Mouse (Mus musculus) kidney, adult 11 months (tissue): ENCODE measurements at regions not wholly inside any gene's neighbourhood (a gene's known extent, or its start where the extent isn't known, plus 50 kb on each side); places are given as distances from the start of the nearest gene placed in this dataset.

ENCODE experiments used
- DNase-seq: peaks from one replicate; pipeline ENCODE4 v3.0.0; 2022

- peak; percentile 19 for DNase-seq
Measured at GRCm38 (mm10) chr14:76664586-76665508, 108.2 kb upstream of the Serp2 start.

GRCm38 (mm10) chr14:76663816-76664215, 107.1 kb upstream of the Serp2 start:
- no peak for DNase-seq

- no peak for DNase-seq
Measured at GRCm38 (mm10) chr14:76662871-76663270, 106.2 kb upstream of the Serp2 start.

GRCm38 (mm10) chr14:76660906-76661305, 104.2 kb upstream of the Serp2 start:
- DNase-seq, result no peak

- no peak for DNase-seq
Measured at GRCm38 (mm10) chr14:76658952-76659502, 102.3 kb upstream of the Serp2 start.

- DNase-seq, result peak; percentile 7
Measured at GRCm38 (mm10) chr14:76657784-76658610, 101.3 kb upstream of the Serp2 start.

- DNase-seq, result no peak
Measured at GRCm38 (mm10) chr14:76657375-76657774, 100.7 kb upstream of the Serp2 start.

- no peak for DNase-seq
Measured at GRCm38 (mm10) chr14:76652356-76653126, 95.9 kb upstream of the Serp2 start.

- DNase-seq, result no peak
Measured at GRCm38 (mm10) chr14:76651096-76651495, 94.4 kb upstream of the Serp2 start.

- DNase-seq, result no peak
Measured at GRCm38 (mm10) chr14:76649927-76650326, 93.2 kb upstream of the Serp2 start.

GRCm38 (mm10) chr14:76644716-76645115, 88.0 kb upstream of the Serp2 start:
- DNase-seq, result no peak

- DNase-seq, result peak; percentile 8
Measured at GRCm38 (mm10) chr14:76641752-76642529, 85.3 kb upstream of the Serp2 start.

- no peak for DNase-seq
Measured at GRCm38 (mm10) chr14:76633170-76633569, 76.5 kb upstream of the Serp2 start.

- DNase-seq, result no peak
Measured at GRCm38 (mm10) chr14:76632763-76633162, 76.1 kb upstream of the Serp2 start.

GRCm38 (mm10) chr14:76631740-76632139, 75.1 kb upstream of the Serp2 start:
- DNase-seq, result no peak

- DNase-seq, result no peak
Measured at GRCm38 (mm10) chr14:76631181-76631580, 74.5 kb upstream of the Serp2 start.

GRCm38 (mm10) chr14:76629913-76630478, 73.3 kb upstream of the Serp2 start:
- DNase-seq, result no peak

- DNase-seq, result no peak
Measured at GRCm38 (mm10) chr14:76628182-76628892, 71.6 kb upstream of the Serp2 start.

GRCm38 (mm10) chr14:76625589-76626368, 69.1 kb upstream of the Serp2 start:
- DNase-seq, result no peak
